ENCODE assay signal across 9 mouse cellular contexts in genomic region chr4:118548130-118548480, GRCm38 (mm10). TPM values are rescaled to one million over a fixed set of nuclear protein-coding genes. Genes with fewer than 3 reads are reported as not detected.
DNase-seq lines count a peak whose midpoint lies in the region; TF ChIP-seq lines count a peak whose summit lies in the region.
"Not testable (repeated sequence)": the region's sequence is repeated elsewhere in the genome, so short reads cannot be mapped to it uniquely, and the experiment has no call there.
"Had no signal": no experiment of that assay in that cellular context is flagged by ENCODE, and none has a peak within 500 bp of the region (broad histone marks: within the 10 kb centered on the region; RNA-seq: fewer than 3 reads in every experiment).

No protein-coding gene starts in this region.

- H3K79me3 ChIP-seq in C2C12 (ENCODE audit: low read depth) = not testable (repeated sequence)

- not testable (repeated sequence) for H3K36me3 ChIP-seq in C2C12 (ENCODE audit: control insufficient read depth, insufficient read depth); thymus, adult 2 months (ENCODE audit: control insufficient read depth, insufficient read depth, low read length)

- 79% methylated on average over 10 of the region's 10 CpGs for WGBS in bone marrow, adult 2 months
- WGBS in thymus, adult 2 months = 88% methylated on average over 10 of the region's 10 CpGs

- peaks cover 26% of the 10 kb centered on the region for H3K27me3 ChIP-seq in C2C12 (ENCODE audit: control insufficient read depth, insufficient read depth, insufficient read length)
- H3K27me3 ChIP-seq in thymus, adult 2 months (ENCODE audit: control insufficient read depth, insufficient read depth, low read length) = not testable (repeated sequence)

- not testable (repeated sequence) for H3ac ChIP-seq in C2C12 (ENCODE audit: control insufficient read depth, insufficient read length, low read depth)

- DNase-seq in embryo, embryonic 11 days = peak; percentile 66
- DNase-seq in gastrocnemius, postnatal 14 days = peak; percentile 49
- peak; percentile 14 for DNase-seq in kidney, adult 18-20 months
- peak; percentile 19 to 45 for DNase-seq in lung, adult 18-20 months
- DNase-seq in ovary, postnatal 36 days (ENCODE audit: low spot score) = peak; percentile 34
- peak; percentile 40 for DNase-seq in thymus, adult 2 months

- TF ChIP-seq POLR2A in bone marrow, adult 2 months (IDR thresholded peaks at IDR 0.05; ENCODE audit: borderline replicate concordance, control insufficient read depth, low read depth, low read length) = 0 out of 2 replicates have a peak, but pooled peaks have one; percentile 6
- not testable (repeated sequence) for TF ChIP-seq POLR2A in thymus, adult 2 months (IDR thresholded peaks at IDR 0.05; ENCODE audit: control insufficient read depth, extremely low read depth, insufficient read depth, low read length, poor library complexity)

- H3K79me2 ChIP-seq in C2C12 (ENCODE audit: control insufficient read depth, insufficient read depth) = not testable (repeated sequence)

- not testable (repeated sequence) for H3K27ac ChIP-seq in bone marrow, adult 2 months (ENCODE audit: control insufficient read depth, insufficient read depth, low read depth, low read length, poor library complexity); thymus, adult 2 months (ENCODE audit: control insufficient read depth, insufficient read depth, low read length)

- peak overlapping the region; percentile 0 for H3K4me3 ChIP-seq in C2C12 (ENCODE audit: insufficient read depth, poor library complexity, severe bottlenecking)
- H3K4me3 ChIP-seq in bone marrow, adult 2 months (replicated peaks; ENCODE audit: control insufficient read depth, low read depth, low read length); thymus, adult 2 months (ENCODE audit: control insufficient read depth, insufficient read depth, low read length): not testable (repeated sequence)

- TF ChIP-seq CTCF in C2C12 (IDR thresholded peaks at IDR 0.05; ENCODE audit: control insufficient read depth, insufficient read depth, insufficient read length) = not testable (repeated sequence)
- peak; percentile 17; the same call in 1 of the 2 replicates for TF ChIP-seq CTCF in bone marrow, adult 2 months (IDR thresholded peaks at IDR 0.05; ENCODE audit: control insufficient read depth, insufficient read depth, low read length)
- 0 out of 2 replicates have a peak, but pooled peaks have one; percentile 12 for TF ChIP-seq CTCF in thymus, adult 2 months (IDR thresholded peaks at IDR 0.05; ENCODE audit: borderline replicate concordance, control insufficient read depth, extremely low read depth, insufficient read depth, low read length, poor library complexity)

- intact Hi-C loops in gastrocnemius, postnatal 14 days (cut with DNase I; ENCODE audit: low total_unique reads) = not testable (repeated sequence)

- H3K4me1 ChIP-seq in bone marrow, adult 2 months (ENCODE audit: control insufficient read depth, insufficient read depth, low read length); thymus, adult 2 months (replicated peaks; ENCODE audit: control insufficient read depth, insufficient read depth, low read length): not testable (repeated sequence)

RNA-seq across cellular contexts. Expression of gene Tmem125, which starts 4.3 kb away (rescaled TPM):
- polyA plus RNA-seq in C2C12 (2012; fragmentation: generic; extraction: Trizol) = not detected
- polyA plus RNA-seq in bone marrow, adult 2 months (2011; ENCODE audit: insufficient read depth, insufficient read length, low replicate concordance, missing spikeins) = not detected in 2 replicates
- under 1 TPM in 1 of 2 experiments, not detected in 1; 0.12 TPM for total RNA-seq in gastrocnemius, postnatal 14 days (2021)
- 1.7 and 2.1 TPM in 2 replicates for polyA plus RNA-seq in thymus, adult 2 months (2012; rRNA removed)
- polyA plus RNA-seq: forebrain, embryonic 12.5 days had no signal

RNA-seq across cellular contexts. Expression of gene 2610528J11Rik, which starts 21.3 kb away (rescaled TPM):
- not detected for polyA plus RNA-seq in C2C12 (2012; fragmentation: generic; extraction: Trizol)
- 1.0 and 2.1 TPM in 2 replicates for polyA plus RNA-seq in bone marrow, adult 2 months (2011; ENCODE audit: insufficient read depth, insufficient read length, low replicate concordance, missing spikeins)
- not detected for total RNA-seq in gastrocnemius, postnatal 14 days (2021)
- 1.6 and 2.1 TPM in 2 replicates for polyA plus RNA-seq in thymus, adult 2 months (2012; rRNA removed)

RNA-seq across cellular contexts. Expression of gene Tie1, which starts 58.2 kb away (rescaled TPM):
- polyA plus RNA-seq in C2C12 (2012; fragmentation: generic; extraction: Trizol) = not detected
- 2.7 and 4.5 TPM in 2 replicates for polyA plus RNA-seq in bone marrow, adult 2 months (2011; ENCODE audit: insufficient read depth, insufficient read length, low replicate concordance, missing spikeins)
- total RNA-seq in gastrocnemius, postnatal 14 days (2021) = 10 to 100 TPM; 35.1 to 41.5 TPM
- polyA plus RNA-seq in thymus, adult 2 months (2012; rRNA removed) = 9.4 and 11.7 TPM in 2 replicates

Comparison
In these comparisons a context has a peak if more than half of its experiments do, and no peak if none do; other contexts are left out.
1. DNase-seq: peak in every context shown above with its lines; median percentile 66 in embryo, embryonic 11 days; 49 in gastrocnemius, postnatal 14 days; 40 in thymus, adult 2 months; 34 in ovary, postnatal 36 days; 32 in lung, adult 18-20 months; 14 in kidney, adult 18-20 months.